Mouse (Mus musculus) midbrain, embryonic 16.5 days (tissue): Measurements from ENCODE around the gene Madcam1. TPM values are rescaled to one million over a fixed set of nuclear protein-coding genes. Genes with fewer than 3 reads are reported as not detected.
A peak's percentile ranks its signal among the peaks of the same experiment; 100 is the strongest.

ENCODE experiments used
- ATAC-seq: fragments of 200-750 bp; cut with Nextera tagmentation; 2 replicates; pipeline ENCODE4 v1.8.0; 2017; ENCODE audit warnings: moderate TSS enrichment
- H3K27ac ChIP-seq: fragments of 300-500 bp; sonication (generic); 2 replicates; pipeline ENCODE4 v1.5.1; 2014; ENCODE audit warnings: mild to moderate bottlenecking, low read length, mixed read lengths
- H3K27me3 ChIP-seq: fragments of 300-500 bp; sonication (generic); 2 replicates; pipeline ENCODE4 v1.6.1; 2014; ENCODE audit warnings: low read depth, low read length, mixed read lengths; ENCODE audit not compliant: control insufficient read depth, insufficient read depth
- H3K36me3 ChIP-seq: fragments of 300-500 bp; sonication (generic); 2 replicates; pipeline ENCODE4 v1.6.1; 2014; ENCODE audit warnings: mild to moderate bottlenecking, low read length, moderate library complexity, mixed read lengths; ENCODE audit not compliant: control insufficient read depth, insufficient read depth
- H3K4me1 ChIP-seq: fragments of 300-500 bp; sonication (generic); 2 replicates; pipeline ENCODE4 v1.6.1; 2014; ENCODE audit warnings: mild to moderate bottlenecking, low read length, mixed read lengths; ENCODE audit not compliant: control insufficient read depth, insufficient read depth
- H3K4me2 ChIP-seq: fragments of 300-500 bp; sonication (generic); 2 replicates; pipeline ENCODE4 v1.6.1; 2014; ENCODE audit warnings: mild to moderate bottlenecking, low read length, mixed read lengths
- H3K4me3 ChIP-seq: fragments of 300-500 bp; sonication (generic); 2 replicates; pipeline ENCODE4 v1.5.1; 2014; ENCODE audit warnings: low read depth, mild to moderate bottlenecking, low read length, moderate library complexity, mixed read lengths
- H3K9ac ChIP-seq: fragments of 300-500 bp; sonication (generic); 2 replicates; pipeline ENCODE4 v1.6.1; 2014; ENCODE audit warnings: low read depth, low read length, mixed read lengths
- H3K9me3 ChIP-seq: fragments of 300-500 bp; sonication (generic); replicated peaks from 2 replicates; pipeline ENCODE4 v1.6.1; 2014; ENCODE audit warnings: mild to moderate bottlenecking, low read length, mixed read lengths; ENCODE audit not compliant: control insufficient read depth, poor library complexity, severe bottlenecking
- whole genome bisulfite sequencing: fragments of 180-500 bp; shearing (Covaris S2); extraction: QIAGEN DNeasy Blood & Tissue Kit; methylation state at CpG from one replicate; pipeline ENCODE4 v1.1.7; 2014; 5-methylcytosine and 5-hydroxymethylcytosine counted together
- polyA plus RNA-seq: library from polyadenylated mRNA; unstranded; fragments of >200 nt; fragmentation: Nextera tagmentation; extraction: Ambion mirVana; gene quantifications from 2 replicates; pipeline ENCODE4 v1.2.1, GENCODE M21; 2015

The Madcam1 gene
- polyA plus RNA-seq, 1 experiment from 2014 or later = 0.69 TPM

DNA sequence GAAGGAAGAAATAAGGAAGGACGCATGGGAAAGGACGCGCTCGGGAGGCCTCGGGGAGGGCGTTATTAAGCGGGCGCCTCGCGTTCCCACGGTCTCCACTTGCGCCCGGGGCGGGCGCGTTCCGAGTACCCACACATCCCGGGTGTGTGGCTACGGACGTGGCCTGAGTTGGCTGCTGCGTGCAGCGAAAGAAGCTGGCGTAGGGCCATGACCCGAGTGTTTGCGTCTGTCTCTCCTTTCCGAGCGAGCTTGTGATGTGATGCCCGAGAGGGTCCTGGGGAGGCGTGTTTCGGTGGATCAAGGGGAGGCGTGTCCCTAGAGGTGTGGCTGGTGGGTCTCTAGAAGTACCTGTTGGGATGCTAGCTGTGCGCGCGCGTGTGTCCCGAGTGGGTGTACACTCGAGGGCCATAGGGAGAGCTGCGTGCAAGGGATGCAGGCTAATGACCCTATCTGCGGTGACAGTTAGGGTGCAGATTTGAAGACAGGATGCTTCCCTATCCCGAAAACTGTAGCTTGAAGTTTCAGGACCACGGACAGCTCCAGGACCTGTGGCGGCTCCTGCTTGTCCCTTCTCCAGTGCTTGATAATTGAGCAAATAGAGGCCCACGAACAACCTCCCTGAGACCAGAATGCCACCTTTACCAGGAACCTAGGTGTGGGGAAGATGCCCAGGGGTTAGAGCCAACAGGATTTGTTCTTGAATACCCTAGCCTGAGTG lies 53.4 kb downstream of the Madcam1 start:
- Histone ChIP-seq H3K27me3 (peaks cover 27% of the 10 kb centered on the region), H3K9me3 (no peaks in the 10 kb centered on the region), H3K27ac (no peak overlapping the region), H3K9ac (peak overlapping the region; percentile 87), H3K36me3 (no peaks in the 10 kb centered on the region), H3K4me1 (peaks cover 16% of the 10 kb centered on the region), H3K4me2 (peak overlapping the region; percentile 90), H3K4me3 (peak overlapping the region; percentile 86)
- WGBS = 5% methylated on average over 42 of the region's 43 CpGs
- ATAC-seq = 0 out of 2 replicates have a peak, but pooled peaks have one; percentile 18

Other genes starting within 250 kb of the Madcam1 start
- gene Vmn2r83, start 195.8 kb upstream of the Madcam1 start, polyA plus RNA-seq = 0.10 TPM in 1 of 2 replicates, not detected in the other
- gene Plpp2, start 130.8 kb upstream of the Madcam1 start, polyA plus RNA-seq = 19.2 and 22.4 TPM in 2 replicates
- 56.2 and 56.8 TPM in 2 replicates for gene Mier2, start 109.4 kb upstream of the Madcam1 start, polyA plus RNA-seq
- not detected in 2 replicates for gene Theg, start 77.2 kb upstream of the Madcam1 start, polyA plus RNA-seq
- 0.66 and 0.95 TPM in 2 replicates for gene C2cd4c, start 50.5 kb upstream of the Madcam1 start, polyA plus RNA-seq
- 23.4 and 25.3 TPM in 2 replicates for gene Shc2, start 26.6 kb upstream of the Madcam1 start, polyA plus RNA-seq
- gene Odf3l2, start 18.8 kb upstream of the Madcam1 start, polyA plus RNA-seq = 0.78 and 1.0 TPM in 2 replicates
- gene Tpgs1, start 4.8 kb downstream of the Madcam1 start, polyA plus RNA-seq = 96.1 and 107 TPM in 2 replicates
- gene Cdc34, start 17.6 kb downstream of the Madcam1 start, polyA plus RNA-seq = 73.1 and 81.9 TPM in 2 replicates
- gene Gzmm, start 24.5 kb downstream of the Madcam1 start, polyA plus RNA-seq = 1.6 and 1.8 TPM in 2 replicates
- 844 and 915 TPM in 2 replicates for gene Bsg, start 39.9 kb downstream of the Madcam1 start, polyA plus RNA-seq
- gene Hcn2, start 52.1 kb downstream of the Madcam1 start, polyA plus RNA-seq = 0.87 and 0.89 TPM in 2 replicates
- gene Polrmt, start 82.0 kb downstream of the Madcam1 start, polyA plus RNA-seq = 45.3 and 45.9 TPM in 2 replicates
- gene Fgf22, start 90.5 kb downstream of the Madcam1 start, polyA plus RNA-seq = 1.8 TPM in 2 replicates
- gene Rnf126, start 102.4 kb downstream of the Madcam1 start, polyA plus RNA-seq = 90.2 and 92.3 TPM in 2 replicates
- 2.2 and 3.5 TPM in 2 replicates for gene Fstl3, start 112.7 kb downstream of the Madcam1 start, polyA plus RNA-seq
- 0.19 TPM in 2 replicates for gene Prss57, start 126.4 kb downstream of the Madcam1 start, polyA plus RNA-seq
- 318 and 333 TPM in 2 replicates for gene Palm, start 129.0 kb downstream of the Madcam1 start, polyA plus RNA-seq
- 0.34 and 0.73 TPM in 2 replicates for gene Misp, start 156.4 kb downstream of the Madcam1 start, polyA plus RNA-seq
- gene Ptbp1, start 189.9 kb downstream of the Madcam1 start, polyA plus RNA-seq = 58.8 and 65.1 TPM in 2 replicates
- 12.5 and 12.7 TPM in 2 replicates for gene Prtn3, start 209.9 kb downstream of the Madcam1 start, polyA plus RNA-seq
- gene Plppr3, start 210.1 kb downstream of the Madcam1 start, polyA plus RNA-seq = 471 and 472 TPM in 2 replicates
- not detected in 2 replicates for gene Elane, start 221.7 kb downstream of the Madcam1 start, polyA plus RNA-seq
- gene Cfd, start 226.3 kb downstream of the Madcam1 start, polyA plus RNA-seq = 0.20 TPM in 1 of 2 replicates, not detected in the other
- 55.4 and 56.6 TPM in 2 replicates for gene Med16, start 244.4 kb downstream of the Madcam1 start, polyA plus RNA-seq
- gene Gm26602, start 246.3 kb downstream of the Madcam1 start, polyA plus RNA-seq = 2.6 and 13.4 TPM in 2 replicates